Mouse (Mus musculus): ENCODE data around the gene Pdzd2. TPM values are rescaled to one million over a fixed set of nuclear protein-coding genes. Genes with fewer than 3 reads are reported as not detected.

Gene Pdzd2
- polyA plus RNA-seq, 1 experiment, result 1.1 TPM

- no peak for TF ChIP-seq GATA1 (IDR thresholded peaks at IDR 0.05; ENCODE audit: borderline replicate concordance, low read length)
- Histone ChIP-seq H3K4me1 (peaks cover 53% of the 10 kb centered on the region), H3K9me3 (no peaks in the 10 kb centered on the region), H3K4me3 (replicated peaks) (peak overlapping the region; percentile 71), H3K36me3 (replicated peaks; ENCODE audit: low read length) (no peaks in the 10 kb centered on the region), H3K27me3 (replicated peaks) (peaks cover 5% of the 10 kb centered on the region)
Measured at GRCm38 (mm10) chr15:12318451-12318850, 421.3 kb downstream of the Pdzd2 start.

DNA sequence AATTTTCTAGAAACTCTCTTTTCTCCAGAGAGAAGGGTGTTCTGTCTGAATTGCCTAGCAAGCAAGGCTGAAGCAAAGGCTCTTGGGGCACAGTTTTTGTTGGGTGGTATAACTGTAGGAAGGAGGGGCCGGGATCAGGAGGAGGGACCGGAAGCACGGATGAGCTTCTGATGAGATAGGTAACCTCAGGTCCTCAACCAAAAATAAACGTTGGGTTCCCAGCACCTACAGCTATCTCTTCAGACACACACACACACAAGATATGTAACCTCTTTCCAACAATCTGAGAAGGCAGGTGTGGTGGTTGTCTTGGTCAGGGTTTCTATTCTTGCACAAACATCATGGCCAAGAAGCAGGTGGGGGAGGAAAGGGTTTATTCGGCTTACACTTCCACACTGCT is 422.4 kb downstream of the Pdzd2 start:
- no peaks in the 10 kb centered on the region for H3K36me3 ChIP-seq (replicated peaks; ENCODE audit: low read length)
- peaks cover 5% of the 10 kb centered on the region for H3K27me3 ChIP-seq (replicated peaks)
- no peak overlapping the region for H3K4me3 ChIP-seq (replicated peaks)
- peaks cover 54% of the 10 kb centered on the region for H3K4me1 ChIP-seq
- no peaks in the 10 kb centered on the region for H3K9me3 ChIP-seq
- no peak for TF ChIP-seq GATA1 (IDR thresholded peaks at IDR 0.05; ENCODE audit: borderline replicate concordance, low read length)
- TF ChIP-seq FLI1 (IDR thresholded peaks at IDR 0.05; ENCODE audit: low read length), result no peak

DNA sequence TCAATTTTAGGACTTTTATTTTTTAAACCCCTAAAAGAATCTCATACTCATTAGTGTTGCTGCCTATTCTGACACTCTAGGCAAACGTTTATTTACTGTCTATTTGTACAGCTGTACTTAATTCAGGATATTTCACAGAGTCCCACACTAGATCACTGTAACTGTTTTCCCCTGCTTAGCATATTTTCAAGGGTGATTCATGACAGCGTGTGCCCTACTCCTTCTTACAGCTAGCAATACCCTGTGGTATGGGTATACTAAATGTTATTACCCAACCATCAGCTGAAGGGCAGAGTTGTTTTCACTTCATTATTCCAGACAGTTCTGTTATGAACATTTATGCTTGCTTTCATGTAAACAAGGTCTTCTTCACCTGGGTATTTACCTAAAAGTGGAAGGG is 423.7 kb downstream of the Pdzd2 start:
- Histone ChIP-seq H3K4me3 (replicated peaks) (no peak overlapping the region), H3K27me3 (replicated peaks) (peaks cover 5% of the 10 kb centered on the region), H3K4me1 (peaks cover 67% of the 10 kb centered on the region), H3K36me3 (replicated peaks; ENCODE audit: low read length) (no peaks in the 10 kb centered on the region), H3K9me3 (no peaks in the 10 kb centered on the region)
- TF ChIP-seq FLI1 (IDR thresholded peaks at IDR 0.05; ENCODE audit: low read length) (no peak), GATA1 (IDR thresholded peaks at IDR 0.05; ENCODE audit: borderline replicate concordance, low read length) (no peak)

DNA sequence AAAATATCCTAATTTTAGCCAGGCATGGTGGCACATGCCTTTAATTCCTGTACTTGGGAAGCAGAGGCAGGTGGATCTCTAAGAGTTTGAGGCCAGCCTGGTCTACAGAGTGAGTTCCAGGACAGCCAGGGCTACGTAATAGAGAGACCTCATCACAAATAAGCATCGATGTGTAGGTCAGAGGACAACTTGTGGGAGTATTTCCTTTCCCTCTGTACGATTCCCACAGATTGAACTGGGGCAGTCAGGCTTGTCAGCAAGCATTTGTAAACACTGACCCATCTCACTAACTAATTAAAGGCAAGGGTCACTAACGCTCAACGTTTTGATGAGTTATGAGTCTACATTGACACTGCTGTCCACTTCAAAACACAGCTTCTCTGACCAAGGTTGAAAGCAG is 425.1 kb downstream of the Pdzd2 start:
- Histone ChIP-seq H3K36me3 (replicated peaks; ENCODE audit: low read length) (no peaks in the 10 kb centered on the region), H3K4me1 (peaks cover 69% of the 10 kb centered on the region), H3K9me3 (no peaks in the 10 kb centered on the region), H3K4me3 (replicated peaks) (no peak overlapping the region), H3K27me3 (replicated peaks) (peaks cover 2% of the 10 kb centered on the region)
- TF ChIP-seq FLI1 (IDR thresholded peaks at IDR 0.05; ENCODE audit: low read length) (no peak), GATA1 (IDR thresholded peaks at IDR 0.05; ENCODE audit: borderline replicate concordance, low read length) (no peak)

DNA sequence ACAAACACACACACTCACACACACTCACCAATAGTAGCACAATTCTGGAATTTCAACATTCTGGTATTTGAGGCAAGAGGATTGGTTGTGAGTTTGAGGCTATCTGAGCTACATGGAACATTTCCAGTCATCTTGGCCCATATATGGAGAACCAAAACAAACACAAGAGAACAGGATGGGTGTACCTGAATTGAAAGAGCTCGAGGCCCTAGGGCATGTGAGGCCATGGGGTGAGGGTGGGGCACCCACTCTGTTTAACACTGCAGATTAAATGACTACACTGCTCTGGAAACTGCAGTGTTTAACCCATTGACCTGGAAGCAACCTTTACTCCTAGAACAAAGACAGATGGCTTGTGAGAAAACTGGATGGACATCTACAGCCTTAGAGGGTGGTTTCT is 426.5 kb downstream of the Pdzd2 start:
- TF ChIP-seq FLI1 (IDR thresholded peaks at IDR 0.05; ENCODE audit: low read length) (no peak), GATA1 (IDR thresholded peaks at IDR 0.05; ENCODE audit: borderline replicate concordance, low read length) (no peak)
- no peaks in the 10 kb centered on the region for H3K36me3 ChIP-seq (replicated peaks; ENCODE audit: low read length)
- no peak overlapping the region for H3K4me3 ChIP-seq (replicated peaks)
- H3K4me1 ChIP-seq, result peaks cover 71% of the 10 kb centered on the region
- H3K27me3 ChIP-seq (replicated peaks), result no peaks in the 10 kb centered on the region
- no peaks in the 10 kb centered on the region for H3K9me3 ChIP-seq

GRCm38 (mm10) chr15:12311465-12311864 is 428.3 kb downstream of the Pdzd2 start:
- Histone ChIP-seq H3K27me3 (replicated peaks) (no peaks in the 10 kb centered on the region), H3K4me3 (replicated peaks) (no peak overlapping the region), H3K36me3 (replicated peaks; ENCODE audit: low read length) (no peaks in the 10 kb centered on the region), H3K4me1 (peaks cover 72% of the 10 kb centered on the region), H3K9me3 (no peaks in the 10 kb centered on the region)
- TF ChIP-seq FLI1 (IDR thresholded peaks at IDR 0.05; ENCODE audit: low read length) (no peak), GATA1 (IDR thresholded peaks at IDR 0.05; ENCODE audit: borderline replicate concordance, low read length) (no peak)

- TF ChIP-seq FLI1 (IDR thresholded peaks at IDR 0.05; ENCODE audit: low read length), result no peak
- TF ChIP-seq GATA1 (IDR thresholded peaks at IDR 0.05; ENCODE audit: borderline replicate concordance, low read length), result no peak
- Histone ChIP-seq H3K36me3 (replicated peaks; ENCODE audit: low read length) (peaks cover under 1% of the 10 kb centered on the region), H3K4me3 (replicated peaks) (no peak overlapping the region), H3K4me1 (peaks cover 77% of the 10 kb centered on the region), H3K9me3 (no peaks in the 10 kb centered on the region), H3K27me3 (replicated peaks) (no peaks in the 10 kb centered on the region)
Measured at GRCm38 (mm10) chr15:12310676-12311075, 429.0 kb downstream of the Pdzd2 start.

Other genes with a start within 250 kb of the Pdzd2 start
- gene 6030458C11Rik, start 84.7 kb upstream of the Pdzd2 start, polyA plus RNA-seq (2012; ENCODE audit: insufficient read depth, low replicate concordance), result 2.2 and 2.7 TPM in 2 replicates
- gene Drosha, start 84.9 kb upstream of the Pdzd2 start, polyA plus RNA-seq (2012; ENCODE audit: insufficient read depth, low replicate concordance), result 31.5 and 43.1 TPM in 2 replicates

Data from megakaryocyte, embryonic 14.5 days (primary cell).